Mouse (Mus musculus) gonadal fat pad, adult 2 months (tissue): Measurements from ENCODE around the gene Fzd1. TPM values are rescaled to one million over a fixed set of nuclear protein-coding genes. Genes with fewer than 3 reads are reported as not detected.

Experiments used
- DNase-seq: peaks from one replicate; pipeline ENCODE4 v3.0.0-alpha.2; 2012; ENCODE audit warnings: low read depth
- polyA plus RNA-seq: library from polyadenylated mRNA; depleted of rRNA; stranded (reverse); fragments of >200 nt; gene quantifications from 2 replicates; pipeline ENCODE4 v1.2.3, GENCODE M21; 2012; rRNA removed

The Fzd1 gene
- 21.1 and 23.3 TPM in 2 replicates for polyA plus RNA-seq

GRCm38 (mm10) chr5:4757902-4758301 lies at the start of gene Fzd1:
TSS of gene Fzd1 (minus strand) at chr5:4758035.
- DNase-seq, result no peak

DNA sequence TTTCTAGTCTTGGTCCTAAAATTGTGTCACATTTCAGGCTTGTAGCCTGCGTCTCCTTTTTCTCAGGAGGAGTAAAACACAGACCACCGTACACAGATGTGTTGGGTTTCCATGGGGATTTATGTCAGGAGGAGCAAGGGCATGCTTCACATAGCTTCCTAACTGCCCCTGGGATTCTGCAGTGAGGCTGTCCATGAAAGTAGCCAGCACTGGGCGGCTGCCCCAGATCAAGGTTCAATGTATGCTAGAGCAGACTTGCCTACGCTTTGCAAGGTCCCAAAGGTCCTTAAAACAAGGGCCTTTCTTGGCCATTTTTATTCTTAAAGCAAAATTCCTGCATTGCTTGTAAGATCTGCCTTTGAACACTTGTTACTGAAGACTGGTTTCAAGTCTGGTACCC lies 47.4 kb upstream of the Fzd1 start:
- DNase-seq, result no peak

DNA sequence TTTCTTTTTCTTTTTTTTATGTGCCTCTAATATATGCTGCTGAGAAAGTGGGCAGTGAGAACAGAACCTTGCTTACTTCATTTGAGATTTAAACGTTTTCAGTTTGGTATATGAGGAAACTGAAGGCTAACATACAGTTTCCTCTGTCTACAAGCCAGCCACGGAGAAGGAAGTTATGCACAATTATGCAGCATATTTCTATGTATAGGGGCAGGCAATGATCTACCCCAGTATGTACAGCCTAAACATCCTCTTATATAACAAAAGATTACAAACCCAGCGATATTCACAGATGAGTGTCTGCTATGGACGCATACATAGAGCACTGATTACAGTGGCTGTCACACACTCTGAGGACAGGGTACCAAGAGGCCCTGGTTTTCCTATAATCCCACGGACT lies 45.9 kb upstream of the Fzd1 start:
- no peak for DNase-seq

DNA sequence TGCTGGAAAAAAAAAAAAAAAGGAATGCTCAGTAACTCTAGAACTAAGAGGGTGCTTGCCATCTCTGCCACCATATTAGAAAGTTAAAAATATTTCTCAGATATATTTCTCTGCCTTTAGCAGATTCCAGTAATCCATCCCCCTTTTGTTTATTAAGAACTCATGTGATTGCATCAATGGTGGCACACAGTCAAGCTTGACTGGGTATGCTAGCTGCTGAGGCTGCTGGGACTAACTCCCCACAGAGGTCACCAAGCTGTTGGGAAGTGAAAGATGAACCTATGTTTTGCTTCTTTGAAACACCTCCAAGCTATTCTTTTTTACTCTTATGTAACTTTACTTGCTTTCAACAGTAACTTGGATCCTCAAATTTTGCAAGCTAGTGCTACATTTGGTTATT lies 44.1 kb upstream of the Fzd1 start:
- DNase-seq, result no peak

- DNase-seq, result no peak
Measured at GRCm38 (mm10) chr5:4801096-4801850, 43.4 kb upstream of the Fzd1 start.

- no peak for DNase-seq
Measured at GRCm38 (mm10) chr5:4791219-4791618, 33.4 kb upstream of the Fzd1 start.

- no peak for DNase-seq
Measured at GRCm38 (mm10) chr5:4790265-4790664, 32.4 kb upstream of the Fzd1 start.

DNA sequence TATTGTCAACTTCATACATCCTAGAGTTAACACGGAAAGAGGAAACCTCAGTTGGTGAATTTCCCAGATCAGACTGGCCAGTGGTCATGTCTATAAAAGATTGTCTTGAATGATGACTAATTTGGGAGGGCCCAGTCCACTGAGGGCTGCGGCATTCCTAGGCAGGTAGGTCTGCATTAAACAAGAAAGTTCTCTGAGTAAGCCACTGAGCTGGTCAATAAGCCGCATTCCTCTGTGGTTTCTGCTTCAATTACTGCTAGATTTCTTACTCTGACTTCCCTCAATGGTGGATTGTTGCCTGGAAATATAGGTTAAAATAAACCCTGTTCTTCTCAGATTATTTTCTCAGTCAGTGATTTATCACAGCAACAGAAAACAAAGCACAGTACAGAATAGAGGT lies 30.6 kb upstream of the Fzd1 start:
- no peak for DNase-seq

DNA sequence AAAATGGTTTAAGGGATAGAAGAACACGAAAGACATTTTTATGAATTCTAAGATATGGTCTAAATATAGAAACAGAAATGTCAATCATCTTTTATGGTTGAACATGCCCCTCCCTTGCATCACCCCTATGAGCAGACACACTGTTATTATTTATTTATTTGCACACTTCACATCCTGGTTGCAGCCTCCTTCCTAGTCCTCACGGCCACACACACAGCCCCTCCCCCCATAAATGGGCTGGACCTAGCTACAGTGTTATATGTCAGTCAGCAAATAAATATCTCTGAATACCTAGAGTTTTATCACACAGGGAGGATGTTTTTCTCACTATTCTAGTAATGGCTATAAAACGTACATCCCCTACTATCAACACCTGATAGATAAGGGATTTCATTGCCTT lies 29.0 kb upstream of the Fzd1 start:
- DNase-seq, result no peak

DNA sequence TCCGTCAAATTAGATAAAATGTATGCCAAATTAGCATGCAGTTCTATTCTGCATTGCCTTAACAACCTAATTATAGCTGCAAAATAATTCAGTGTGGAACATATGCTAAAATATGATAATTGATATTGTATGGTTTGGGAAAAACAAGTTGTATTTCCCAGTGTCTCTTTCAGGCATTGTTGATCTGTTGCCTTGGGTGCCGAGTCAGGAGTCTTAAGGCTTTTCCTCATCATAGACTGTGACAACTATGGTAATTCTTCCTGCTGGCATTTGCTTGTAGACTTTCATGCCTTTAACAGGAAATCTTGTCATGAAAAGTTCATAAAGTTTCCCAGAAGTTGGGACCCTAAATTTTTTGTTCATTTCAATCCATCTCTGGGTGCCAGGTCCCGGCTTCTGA lies 20.4 kb upstream of the Fzd1 start:
- no peak for DNase-seq

GRCm38 (mm10) chr5:4776495-4776894 lies 18.7 kb upstream of the Fzd1 start:
- DNase-seq, result no peak

- DNase-seq, result no peak
Measured at GRCm38 (mm10) chr5:4773090-4773772, 15.4 kb upstream of the Fzd1 start.

DNA sequence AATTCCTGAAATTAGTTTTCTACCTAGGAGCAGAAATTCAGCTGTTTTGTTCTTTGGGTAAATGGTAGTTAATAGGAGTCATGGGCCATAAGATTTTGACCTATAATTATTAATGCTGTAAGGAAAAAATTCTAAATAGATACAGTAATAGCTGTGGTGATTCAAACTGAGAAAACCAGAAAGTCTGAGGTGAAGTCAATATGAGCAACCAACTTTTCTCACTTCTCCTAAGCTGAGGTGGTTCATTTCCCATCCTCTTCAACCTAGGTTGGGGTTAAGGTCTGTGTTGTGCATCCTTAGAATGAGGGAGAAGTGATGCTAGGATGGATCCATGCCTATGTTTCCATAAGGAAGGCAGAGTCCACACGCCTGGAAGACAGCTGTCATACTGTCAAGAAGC lies 12.8 kb upstream of the Fzd1 start:
- no peak for DNase-seq

- no peak for DNase-seq
Measured at GRCm38 (mm10) chr5:4767896-4768295, 10.1 kb upstream of the Fzd1 start.

- no peak for DNase-seq
Measured at GRCm38 (mm10) chr5:4766719-4767118, 8.9 kb upstream of the Fzd1 start.

DNA sequence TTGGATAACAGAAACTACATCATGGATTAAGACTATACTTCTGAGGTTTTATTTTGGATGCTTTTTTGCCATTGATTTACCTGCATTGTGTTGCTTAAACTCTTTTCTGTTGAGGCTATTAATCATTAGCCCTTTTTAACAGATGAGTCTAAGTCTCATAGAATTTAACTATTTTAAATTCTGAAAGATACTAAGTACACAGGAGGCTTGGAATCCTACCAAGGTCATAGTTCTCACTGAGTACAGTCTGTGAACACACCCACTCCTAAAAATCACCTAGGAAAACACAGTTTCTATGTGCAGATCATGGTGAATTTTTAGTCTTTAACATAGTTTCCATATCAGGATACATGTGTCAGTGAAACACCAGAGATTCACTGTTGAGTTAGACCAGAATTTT lies 4.1 kb upstream of the Fzd1 start:
- DNase-seq, result no peak

DNA sequence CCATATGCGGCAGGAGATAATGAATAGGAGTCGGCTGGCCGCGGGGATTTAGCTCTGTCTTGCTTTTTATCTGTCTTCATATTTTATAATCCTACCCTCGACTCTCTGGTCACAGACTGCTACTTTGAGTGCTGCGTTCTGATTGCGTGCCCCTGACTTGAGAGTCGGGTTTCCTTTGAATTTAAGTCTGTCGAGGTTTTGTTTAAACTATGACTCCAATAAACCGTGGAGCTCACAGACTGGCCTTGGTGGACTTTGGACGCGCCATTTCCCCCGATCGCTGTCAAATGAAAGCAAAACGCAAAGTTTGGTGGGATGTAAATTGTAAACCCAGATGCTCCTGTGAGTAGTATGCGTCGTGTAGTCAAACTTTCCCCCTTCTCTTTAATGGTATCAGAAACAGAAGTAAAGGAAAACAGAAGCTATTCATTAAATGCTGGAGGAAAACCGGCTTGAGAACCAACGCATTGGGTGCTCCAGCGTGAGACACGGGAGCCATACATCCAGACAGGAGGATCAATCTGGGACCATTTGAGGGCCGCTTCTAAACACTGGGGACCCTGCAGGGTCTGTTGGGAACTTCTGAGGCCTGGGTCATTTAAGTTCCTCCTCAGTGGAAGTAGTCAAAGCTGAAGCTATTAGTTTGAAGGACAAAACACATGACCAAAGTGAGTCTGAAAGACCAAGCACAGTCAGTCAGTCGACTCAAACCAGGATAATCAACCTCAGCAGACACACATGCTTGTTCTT lies 671 bp upstream of the Fzd1 start:
- no peak for DNase-seq

GRCm38 (mm10) chr5:4756871-4757711 lies 744 bp downstream of the Fzd1 start:
- no peak for DNase-seq

GRCm38 (mm10) chr5:4756001-4756681 lies 1.7 kb downstream of the Fzd1 start:
- no peak for DNase-seq

- no peak for DNase-seq
Measured at GRCm38 (mm10) chr5:4755326-4755725, 2.5 kb downstream of the Fzd1 start.

DNA sequence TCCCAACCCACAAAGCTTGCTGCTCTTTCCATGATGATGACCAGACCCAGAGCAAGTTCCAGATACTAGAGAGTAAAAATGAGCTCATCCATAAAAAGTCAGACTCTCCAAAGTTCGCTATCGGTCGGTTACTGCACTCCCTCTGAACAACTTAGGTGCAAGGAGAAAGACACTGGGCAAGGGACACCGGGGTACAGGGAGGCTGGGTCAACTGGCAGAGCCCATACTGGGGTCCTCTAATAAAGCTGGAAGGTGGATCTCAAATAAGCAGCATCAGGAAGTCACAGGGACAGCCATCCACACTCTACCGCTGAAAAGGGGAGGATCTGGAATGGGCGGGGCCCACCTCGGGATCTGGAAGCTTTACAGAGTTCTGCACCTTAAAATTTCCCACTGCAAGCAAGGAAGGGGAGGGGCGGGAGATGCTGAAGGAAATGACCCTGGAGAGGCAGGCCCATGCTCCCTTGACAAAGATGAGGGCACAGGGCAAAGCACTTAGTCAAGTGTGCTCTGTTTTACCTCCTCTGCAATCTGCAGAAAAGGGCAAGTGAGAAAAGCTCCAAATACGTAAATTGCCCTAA lies 3.0 kb downstream of the Fzd1 start:
- DNase-seq, result no peak
